19 mouse cellular contexts compared by ENCODE assay signal in genomic region chr5:116416208-116416607, GRCm38 (mm10). TPM values are rescaled to one million over a fixed set of nuclear protein-coding genes. Genes with fewer than 3 reads are reported as not detected.
A peak's percentile ranks its signal among the peaks of the same experiment; 100 is the strongest.
DNase-seq lines count a peak whose midpoint lies in the region; ATAC-seq and TF ChIP-seq lines count a peak whose summit lies in the region.
"Had no signal": no experiment of that assay in that cellular context is flagged by ENCODE, and none has a peak within 500 bp of the region (broad histone marks: within the 10 kb centered on the region; RNA-seq: fewer than 3 reads in every experiment).

No protein-coding gene starts in this region.

- H3K9ac ChIP-seq in limb, embryonic 12.5 days (replicated peaks), result no peak overlapping the region
- H3K9ac ChIP-seq in limb, embryonic 14.5 days (ENCODE audit: low read depth, low read length, severe bottlenecking), result no peak overlapping the region
- H3K9ac ChIP-seq: kidney, embryonic 15.5 days had no signal

- 20% methylated on average over 5 of the region's 5 CpGs for WGBS in heart, embryonic 10.5 days
- 4% methylated on average over 5 of the region's 5 CpGs for WGBS in limb, embryonic 12.5 days
- WGBS in limb, embryonic 10.5 days, result 13% methylated on average over 5 of the region's 5 CpGs
- 6% methylated on average over 5 of the region's 5 CpGs for WGBS in limb, embryonic 14.5 days

- no peak for ATAC-seq in limb, embryonic 12.5 days (ENCODE audit: insufficient number of reproducible peaks, insufficient read depth, low FRiP score, low TSS enrichment, low read depth)
- no peak for ATAC-seq in limb, embryonic 14.5 days (ENCODE audit: low FRiP score, low read depth)
- ATAC-seq in erythroblast, adult 5-6 weeks (replicated peaks; ENCODE audit: low FRiP score, poor library complexity, severe bottlenecking), result no peak
- ATAC-seq: activated CD4-positive, CD25-positive, alpha-beta regulatory T cell, adult 4 months had no signal

- H3K27me3 ChIP-seq in heart, embryonic 10.5 days (ENCODE audit: insufficient read depth, poor library complexity, severe bottlenecking), result no peaks in the 10 kb centered on the region
- no peaks in the 10 kb centered on the region for H3K27me3 ChIP-seq in limb, embryonic 12.5 days
- no peaks in the 10 kb centered on the region; the same call in 1 of the 2 replicates for H3K27me3 ChIP-seq in limb, embryonic 10.5 days (ENCODE audit: low read depth, poor library complexity, severe bottlenecking)
- H3K27me3 ChIP-seq in limb, embryonic 14.5 days (ENCODE audit: control insufficient read depth, insufficient read depth, low read length), result no peaks in the 10 kb centered on the region
- H3K27me3 ChIP-seq: kidney, embryonic 15.5 days had no signal

- peaks cover 80% of the 10 kb centered on the region for H3K4me1 ChIP-seq in heart, embryonic 10.5 days
- peaks cover 32% of the 10 kb centered on the region for H3K4me1 ChIP-seq in limb, embryonic 12.5 days (replicated peaks)
- peaks cover 49% of the 10 kb centered on the region for H3K4me1 ChIP-seq in limb, embryonic 10.5 days
- H3K4me1 ChIP-seq in limb, embryonic 14.5 days (ENCODE audit: control insufficient read depth, insufficient read depth, low read length), result peaks cover 27% of the 10 kb centered on the region

- no peak overlapping the region for H3K4me3 ChIP-seq in heart, embryonic 10.5 days
- no peak overlapping the region for H3K4me3 ChIP-seq in limb, embryonic 12.5 days (replicated peaks)
- H3K4me3 ChIP-seq in limb, embryonic 10.5 days, result no peak overlapping the region
- H3K4me3 ChIP-seq in limb, embryonic 14.5 days (replicated peaks; ENCODE audit: low read length), result no peak overlapping the region
- H3K4me3 ChIP-seq: erythroblast, embryonic 14.5 days; kidney, embryonic 15.5 days; left cerebral cortex, adult 2 months had no signal

- peaks cover 31% of the 10 kb centered on the region for H3K36me3 ChIP-seq in heart, embryonic 10.5 days
- 0 out of 2 replicates have a peak, but pooled peaks cover 3% of the 10 kb centered on the region for H3K36me3 ChIP-seq in limb, embryonic 12.5 days
- 0 out of 2 replicates have a peak, but pooled peaks cover 3% of the 10 kb centered on the region for H3K36me3 ChIP-seq in limb, embryonic 10.5 days
- no peaks in the 10 kb centered on the region for H3K36me3 ChIP-seq in limb, embryonic 14.5 days (ENCODE audit: control insufficient read depth, insufficient read depth, low read length)
- H3K36me3 ChIP-seq: kidney, embryonic 15.5 days had no signal

- H3K4me2 ChIP-seq in limb, embryonic 12.5 days, result no peak overlapping the region
- H3K4me2 ChIP-seq in limb, embryonic 14.5 days (replicated peaks; ENCODE audit: low read depth, low read length, severe bottlenecking), result no peak overlapping the region
- H3K4me2 ChIP-seq: kidney, embryonic 15.5 days had no signal

- no peak for TF ChIP-seq POLR2A in limb, embryonic 14.5 days (IDR thresholded peaks at IDR 0.05; ENCODE audit: borderline replicate concordance, extremely low read depth, insufficient read depth, insufficient read length)

- DNase-seq in heart, embryonic 10.5 days (ENCODE audit: low spot score), result no peak
- no peak for DNase-seq in heart, adult 11 months
- no peak for DNase-seq in limb, embryonic 10.5 days (ENCODE audit: low spot score)
- peak; percentile 41 for DNase-seq in ES-CJ7 (ENCODE audit: low read depth, low spot score)
- DNase-seq in limb, embryonic 14.5 days (ENCODE audit: low spot score), result peak; percentile 17
- no peak for DNase-seq in cerebellum, postnatal 4 days (ENCODE audit: low spot score in 2 of 2)
- DNase-seq: B cell, adult 2 months; cerebellum, adult 11 months; heart, postnatal 10 days; liver; lung, postnatal 10 days had no signal

- H3K27ac ChIP-seq in heart, embryonic 10.5 days, result peak overlapping the region; percentile 65; the same call in 1 of the 2 replicates
- H3K27ac ChIP-seq in limb, embryonic 12.5 days, result peak overlapping the region; percentile 36; the same call in 1 of the 2 replicates
- H3K27ac ChIP-seq in limb, embryonic 10.5 days, result no peak overlapping the region
- H3K27ac ChIP-seq in limb, embryonic 14.5 days (replicated peaks; ENCODE audit: low read depth, low read length), result no peak overlapping the region
- H3K27ac ChIP-seq: kidney, embryonic 15.5 days; left cerebral cortex, adult 2 months had no signal

- H3K9me3 ChIP-seq in heart, embryonic 10.5 days, result no peaks in the 10 kb centered on the region
- H3K9me3 ChIP-seq in limb, embryonic 12.5 days, result no peaks in the 10 kb centered on the region
- no peaks in the 10 kb centered on the region for H3K9me3 ChIP-seq in limb, embryonic 10.5 days (replicated peaks)
- H3K9me3 ChIP-seq in limb, embryonic 14.5 days (ENCODE audit: control insufficient read depth, low read length), result no peaks in the 10 kb centered on the region
- H3K9me3 ChIP-seq: kidney, embryonic 15.5 days had no signal

RNA-seq across cellular contexts. Expression of gene Hspb8, which starts 6.5 kb away (rescaled TPM):
- polyA plus RNA-seq in heart, embryonic 10.5 days (2016; fragmentation: Nextera tagmentation; extraction: Ambion mirVana), result 26.9 and 40.5 TPM in 2 replicates
- polyA plus RNA-seq in limb, embryonic 12.5 days (2016; fragmentation: Nextera tagmentation; extraction: Ambion mirVana), result 12.0 TPM in 2 replicates
- 8.8 and 9.7 TPM in 2 replicates for polyA plus RNA-seq in limb, embryonic 10.5 days (2016; fragmentation: Nextera tagmentation; extraction: Ambion mirVana)
- polyA plus RNA-seq in limb, embryonic 14.5 days (2012; rRNA removed), result 25.3 and 25.6 TPM in 2 replicates
- polyA plus RNA-seq in limb, embryonic 14.5 days (2014; fragmentation: Nextera tagmentation; extraction: Ambion mirVana), result 16.0 and 19.7 TPM in 2 replicates
- not detected in 2 replicates for total RNA-seq in erythroblast, adult 5-6 weeks (2015; ENCODE audit: low replicate concordance)
- not detected in 2 replicates for total RNA-seq in erythroblast, adult 5-6 weeks (2017; ENCODE audit: low replicate concordance)
- total RNA-seq: common myeloid progenitor, adult 5-6 weeks; MEL had no signal
- polyA plus RNA-seq: activated CD4-positive, CD25-positive, alpha-beta regulatory T cell, adult 4 months; erythroblast, embryonic 14.5 days had no signal

Comparison
In these comparisons a context has a peak if more than half of its experiments do, and no peak if none do; other contexts are left out.
1. DNase-seq: peak in ES-CJ7 (single experiment) and limb, embryonic 14.5 days (single experiment); none in heart, embryonic 10.5 days (single experiment), heart, adult 11 months (single experiment), limb, embryonic 10.5 days (single experiment) and cerebellum, postnatal 4 days (0 of 2).
2. H3K27ac ChIP-seq: peak in heart, embryonic 10.5 days (single experiment) and limb, embryonic 12.5 days (single experiment); none in limb, embryonic 10.5 days (single experiment) and limb, embryonic 14.5 days (single experiment).